Mouse (Mus musculus) myocyte (in vitro differentiated cells): ENCODE data around the gene Rbm10. TPM values are rescaled to one million over a fixed set of nuclear protein-coding genes. Genes with fewer than 3 reads are reported as not detected.

Experiments used
- H3K27me3 ChIP-seq: one replicate; pipeline ENCODE4 v1.6.1; 2011; ENCODE audit not compliant: control insufficient read depth, insufficient read depth, insufficient read length
- H3K36me3 ChIP-seq: one replicate; pipeline ENCODE4 v1.6.1; 2011; ENCODE audit not compliant: control insufficient read depth, insufficient read depth
- H3K4me2 ChIP-seq: one replicate; pipeline ENCODE4 v1.6.1; 2011; ENCODE audit warnings: low read depth, control low read depth
- H3K4me3 ChIP-seq: one replicate; pipeline ENCODE4 v1.5.1; 2011; ENCODE audit warnings: mild to moderate bottlenecking, control low read depth, moderate library complexity
- H3K79me2 ChIP-seq: one replicate; pipeline ENCODE4 v1.6.1; 2011; ENCODE audit not compliant: control insufficient read depth, insufficient read depth
- H3ac ChIP-seq: one replicate; pipeline ENCODE4 v1.6.1; 2011; ENCODE audit not compliant: control insufficient read depth, insufficient read length
- CEBPB ChIP-seq: IDR thresholded peaks from 2 replicates; pipeline ENCODE4 v1.6.1; 2011; ENCODE audit warnings: mild to moderate bottlenecking, moderate library complexity; ENCODE audit not compliant: poor library complexity, insufficient read depth, severe bottlenecking
- E2F4 ChIP-seq: IDR thresholded peaks from one replicate; pipeline ENCODE4 v1.6.1; 2011; ENCODE audit warnings: mild to moderate bottlenecking, control low read depth, moderate library complexity; ENCODE audit not compliant: insufficient read depth
- MAX ChIP-seq: IDR thresholded peaks from one replicate; pipeline ENCODE4 v1.6.1; 2011; ENCODE audit warnings: low read depth, mild to moderate bottlenecking, control low read depth
- MYOD1 ChIP-seq, 3 experiments: IDR thresholded peaks; one replicate each; pipeline ENCODE4 v1.6.1; 2011; ENCODE audit warnings: control low read depth in 2 of 3, low read depth in 2 of 3, mild to moderate bottlenecking in 2 of 3, moderate library complexity in 1 of 3; ENCODE audit not compliant: insufficient read length in 2 of 3, control insufficient read depth in 1 of 3
- MYOG ChIP-seq, 3 experiments: IDR thresholded peaks; one replicate each; pipeline ENCODE4 v1.6.1; 2011; ENCODE audit warnings: control low read depth in 2 of 3, low read depth in 2 of 3, mild to moderate bottlenecking in 2 of 3; ENCODE audit not compliant: insufficient read length in 2 of 3, control insufficient read depth in 1 of 3, insufficient read depth in 1 of 3
- POLR2A ChIP-seq: IDR thresholded peaks from one replicate; pipeline ENCODE4 v1.6.1; 2011; ENCODE audit warnings: low read depth, mild to moderate bottlenecking, control low read depth, moderate library complexity; ENCODE audit not compliant: insufficient read length
- POLR2AphosphoS2 ChIP-seq: IDR thresholded peaks from one replicate; pipeline ENCODE4 v1.6.1; 2011; ENCODE audit warnings: low read depth, control low read depth; ENCODE audit not compliant: insufficient read length
- REST ChIP-seq: IDR thresholded peaks from one replicate; pipeline ENCODE4 v1.6.1; 2011; ENCODE audit warnings: mild to moderate bottlenecking, control low read depth, moderate library complexity; ENCODE audit not compliant: insufficient read depth, insufficient read length
- SRF ChIP-seq: IDR thresholded peaks from one replicate; pipeline ENCODE4 v1.6.1; 2011; ENCODE audit warnings: low read depth; ENCODE audit not compliant: control insufficient read depth, insufficient read length
- TCF12 ChIP-seq: IDR thresholded peaks from one replicate; pipeline ENCODE4 v1.6.1; 2011; ENCODE audit warnings: mild to moderate bottlenecking, control low read depth; ENCODE audit not compliant: poor library complexity, insufficient read depth, severe bottlenecking
- TCF3 ChIP-seq: IDR thresholded peaks from one replicate; pipeline ENCODE4 v1.6.1; 2011; ENCODE audit warnings: low read depth, control low read depth; ENCODE audit not compliant: insufficient read length
- USF1 ChIP-seq: IDR thresholded peaks from one replicate; pipeline ENCODE4 v1.6.1; 2011; ENCODE audit warnings: low read depth, mild to moderate bottlenecking, control low read depth, moderate library complexity
- polyA plus RNA-seq: library from polyadenylated mRNA; unstranded; fragments of >200 nt; fragmentation: generic; extraction: Trizol; gene quantifications from one replicate; pipeline ENCODE4 v1.2.1, GENCODE M21; 2012; ENCODE audit warnings: missing spikeins

The Rbm10 gene
- polyA plus RNA-seq, 1 experiment = 38.1 TPM

- no peaks in the 10 kb centered on the region for H3K27me3 ChIP-seq
Observed at GRCm38 (mm10) chrX:20608500-20608899, 8.8 kb upstream of the Rbm10 start.

GRCm38 (mm10) chrX:20616861-20617175, 485 bp upstream of the Rbm10 start:
- Histone ChIP-seq H3K36me3 (peaks cover 1% of the 10 kb centered on the region), H3K4me3 (peak overlapping the region; percentile 77), H3K4me2 (peak overlapping the region; percentile 73), H3K27me3 (no peaks in the 10 kb centered on the region), H3K79me2 (peaks cover 41% of the 10 kb centered on the region), H3ac (peak overlapping the region; percentile 20)
- no peak for TF ChIP-seq SRF
- TF ChIP-seq TCF3 = no peak
- TF ChIP-seq MAX = no peak
- TF ChIP-seq TCF12 = no peak

More at GRCm38 (mm10) chrX:20608500-20608899, 8.8 kb upstream of the Rbm10 start:
- H3K4me3 ChIP-seq = no peak overlapping the region
- H3ac ChIP-seq = no peak overlapping the region
- no peaks in the 10 kb centered on the region for H3K36me3 ChIP-seq
- TF ChIP-seq USF1 = no peak
- TF ChIP-seq POLR2AphosphoS2 = no peak
- no peak for TF ChIP-seq POLR2A
- TF ChIP-seq TCF3 = no peak
- TF ChIP-seq SRF = no peak
- TF ChIP-seq E2F4 = no peak
- TF ChIP-seq REST = no peak
- TF ChIP-seq CEBPB = no peak
- no peak for TF ChIP-seq MYOD1 (IDR thresholded peaks at IDR 0.05; ENCODE audit: control insufficient read depth in 1 of 3, insufficient read length in 2 of 3, low read depth in 2 of 3)
- no peak for TF ChIP-seq MYOG (IDR thresholded peaks at IDR 0.05; ENCODE audit: control insufficient read depth in 1 of 3, insufficient read depth in 1 of 3, insufficient read length in 2 of 3, low read depth in 2 of 3)
- TF ChIP-seq MAX = no peak
- no peak for TF ChIP-seq TCF12
- no peak overlapping the region for H3K4me2 ChIP-seq
- H3K79me2 ChIP-seq = no peaks in the 10 kb centered on the region

GRCm38 (mm10) chrX:20617903-20618399, 648 bp downstream of the Rbm10 start:
- Histone ChIP-seq H3K36me3 (peaks cover 3% of the 10 kb centered on the region), H3K79me2 (peaks cover 41% of the 10 kb centered on the region), H3ac (peak overlapping the region; percentile 20), H3K4me2 (peak overlapping the region; percentile 80), H3K4me3 (peak overlapping the region; percentile 77), H3K27me3 (no peaks in the 10 kb centered on the region)
- no peak for TF ChIP-seq SRF
- no peak for TF ChIP-seq MYOG (IDR thresholded peaks at IDR 0.05; ENCODE audit: control insufficient read depth in 1 of 3, insufficient read depth in 1 of 3, insufficient read length in 2 of 3, low read depth in 2 of 3)
- no peak for TF ChIP-seq TCF3
- no peak for TF ChIP-seq CEBPB

- Histone ChIP-seq H3K79me2 (peaks cover 16% of the 10 kb centered on the region), H3ac (no peak overlapping the region), H3K36me3 (peaks cover 4% of the 10 kb centered on the region), H3K4me3 (no peak overlapping the region), H3K4me2 (no peak overlapping the region), H3K27me3 (no peaks in the 10 kb centered on the region)
- TF ChIP-seq MAX (no peak), POLR2A (no peak), MYOD1 (IDR thresholded peaks at IDR 0.05; ENCODE audit: control insufficient read depth in 1 of 3, insufficient read length in 2 of 3, low read depth in 2 of 3) (no peak)
Observed at GRCm38 (mm10) chrX:20638141-20638540, 20.8 kb downstream of the Rbm10 start.

GRCm38 (mm10) chrX:20644780-20645179, 27.5 kb downstream of the Rbm10 start:
- Histone ChIP-seq H3K36me3 (peaks cover 10% of the 10 kb centered on the region), H3ac (no peak overlapping the region), H3K27me3 (no peaks in the 10 kb centered on the region), H3K4me2 (no peak overlapping the region), H3K4me3 (no peak overlapping the region), H3K79me2 (no peaks in the 10 kb centered on the region)
- TF ChIP-seq REST (no peak), MAX (no peak), E2F4 (no peak), POLR2A (no peak), SRF (no peak), MYOD1 (IDR thresholded peaks at IDR 0.05; ENCODE audit: control insufficient read depth in 1 of 3, insufficient read length in 2 of 3, low read depth in 2 of 3) (no peak), USF1 (no peak), CEBPB (no peak), MYOG (IDR thresholded peaks at IDR 0.05; ENCODE audit: control insufficient read depth in 1 of 3, insufficient read depth in 1 of 3, insufficient read length in 2 of 3, low read depth in 2 of 3) (no peak), POLR2AphosphoS2 (no peak), TCF12 (no peak), TCF3 (no peak)
